Mouse (Mus musculus) forebrain, embryonic 14.5 days (tissue): ENCODE data around the gene Cpt1c. TPM values are rescaled to one million over a fixed set of nuclear protein-coding genes. Genes with fewer than 3 reads are reported as not detected.
A peak's percentile ranks its signal among the peaks of the same experiment; 100 is the strongest.

ENCODE experiments used
- ATAC-seq: fragments of 200-750 bp; cut with Nextera tagmentation; 2 replicates; pipeline ENCODE4 v1.8.0; 2017; ENCODE audit warnings: mild to moderate bottlenecking, moderate library complexity
- DNase-seq: peaks from one replicate; pipeline ENCODE4 v3.0.0-alpha.2; 2015; ENCODE audit warnings: low spot score
- H3K27ac ChIP-seq: fragments of 300-500 bp; sonication (generic); 2 replicates; pipeline ENCODE4 v1.5.1; 2014; ENCODE audit warnings: low read depth, mild to moderate bottlenecking, control low read depth, low read length, moderate library complexity
- H3K27me3 ChIP-seq: fragments of 300-500 bp; sonication (generic); replicated peaks from 2 replicates; pipeline ENCODE4 v1.6.1; 2014; ENCODE audit warnings: low read length, control low read depth, mixed read lengths; ENCODE audit not compliant: control insufficient read depth, insufficient read depth
- H3K36me3 ChIP-seq: fragments of 300-500 bp; sonication (generic); 2 replicates; pipeline ENCODE4 v1.6.1; 2014; ENCODE audit warnings: low read length, control low read depth; ENCODE audit not compliant: control insufficient read depth, insufficient read depth
- H3K4me1 ChIP-seq: fragments of 300-500 bp; sonication (generic); 2 replicates; pipeline ENCODE4 v1.6.1; 2014; ENCODE audit warnings: antibody characterized with exemption, low read length, control low read depth; ENCODE audit not compliant: control insufficient read depth, insufficient read depth
- H3K4me2 ChIP-seq: fragments of 300-500 bp; sonication (generic); 2 replicates; pipeline ENCODE4 v1.6.1; 2014; ENCODE audit warnings: mild to moderate bottlenecking, control low read depth, low read length
- H3K4me3 ChIP-seq: fragments of 300-500 bp; sonication (generic); 2 replicates; pipeline ENCODE4 v1.5.1; 2014; ENCODE audit warnings: low read depth, low read length, control low read depth
- H3K9ac ChIP-seq: fragments of 300-500 bp; sonication (generic); 2 replicates; pipeline ENCODE4 v1.6.1; 2014; ENCODE audit warnings: mild to moderate bottlenecking, low read length, control low read depth, moderate library complexity
- H3K9me3 ChIP-seq: fragments of 300-500 bp; sonication (generic); replicated peaks from 2 replicates; pipeline ENCODE4 v1.6.1; 2016; ENCODE audit warnings: low read length, control low read depth, mixed read lengths; ENCODE audit not compliant: control insufficient read depth
- WGBS: fragments of 180-500 bp; shearing (Covaris S2); extraction: QIAGEN DNeasy Blood & Tissue Kit; methylation state at CpG from one replicate; pipeline ENCODE4 v1.1.7; 2014; 5-methylcytosine and 5-hydroxymethylcytosine counted together
- polyA plus RNA-seq: library from polyadenylated mRNA; unstranded; fragments of >200 nt; fragmentation: Nextera tagmentation; extraction: Ambion mirVana; gene quantifications from 2 replicates; pipeline ENCODE4 v1.2.1, GENCODE M21; 2014

The Cpt1c gene
- polyA plus RNA-seq, 1 experiment from 2014 or later, result 37.3 TPM

GRCm38 (mm10) chr7:44953561-44953960 is 21.1 kb downstream of the Cpt1c start:
- Histone ChIP-seq H3K27ac (no peak overlapping the region), H3K4me1 (peaks cover 9% of the 10 kb centered on the region), H3K4me3 (no peak overlapping the region), H3K36me3 (0 out of 2 replicates have a peak, but pooled peaks cover 2% of the 10 kb centered on the region), H3K9me3 (no peaks in the 10 kb centered on the region), H3K9ac (no peak overlapping the region), H3K4me2 (no peak overlapping the region), H3K27me3 (peaks cover 20% of the 10 kb centered on the region)
- ATAC-seq (no peak), DNase-seq (no peak)
- WGBS, result 57% methylated on average over 14 of the region's 14 CpGs

- H3K4me3 ChIP-seq, result peak overlapping the region; percentile 38
- no peak overlapping the region for H3K27ac ChIP-seq
- ATAC-seq (peak; percentile 86), DNase-seq (peak; percentile 92)
- 7% methylated on average over 24 of the region's 24 CpGs for WGBS
- no peaks in the 10 kb centered on the region for H3K36me3 ChIP-seq
- peaks cover 9% of the 10 kb centered on the region for H3K4me1 ChIP-seq
- peak overlapping the region; percentile 61 for H3K4me2 ChIP-seq
- H3K9me3 ChIP-seq, result no peaks in the 10 kb centered on the region
- peaks cover 20% of the 10 kb centered on the region for H3K27me3 ChIP-seq
- H3K9ac ChIP-seq, result peak overlapping the region; percentile 53
Observed at GRCm38 (mm10) chr7:44952611-44953306, 21.9 kb downstream of the Cpt1c start.

- Histone ChIP-seq H3K4me1 (peaks cover 9% of the 10 kb centered on the region), H3K9me3 (no peaks in the 10 kb centered on the region), H3K9ac (peak overlapping the region; percentile 53; the same call in 1 of the 2 replicates), H3K36me3 (no peaks in the 10 kb centered on the region), H3K4me3 (peak overlapping the region; percentile 38), H3K27me3 (peaks cover 20% of the 10 kb centered on the region), H3K4me2 (peak overlapping the region; percentile 61), H3K27ac (no peak overlapping the region)
- ATAC-seq, result peak; percentile 41; the same call in 1 of the 2 replicates
- under 1% methylated on average over 10 of the region's 10 CpGs for WGBS
- DNase-seq, result peak; percentile 33
Observed at GRCm38 (mm10) chr7:44951960-44952359, 22.7 kb downstream of the Cpt1c start.

- Histone ChIP-seq H3K9me3 (no peaks in the 10 kb centered on the region), H3K4me2 (no peak overlapping the region), H3K4me1 (peaks cover 9% of the 10 kb centered on the region), H3K36me3 (no peaks in the 10 kb centered on the region), H3K27me3 (peaks cover 20% of the 10 kb centered on the region), H3K27ac (no peak overlapping the region), H3K9ac (no peak overlapping the region), H3K4me3 (no peak overlapping the region)
- no peak for DNase-seq
- ATAC-seq, result no peak
- 75% methylated on average over 6 of the region's 6 CpGs for WGBS
Observed at GRCm38 (mm10) chr7:44949922-44950321, 24.7 kb downstream of the Cpt1c start.

- Histone ChIP-seq H3K27me3 (no peaks in the 10 kb centered on the region), H3K27ac (no peak within 1 kb of the TSS), H3K4me2 (no peak within 1 kb of the TSS), H3K4me1 (no peaks in the 10 kb centered on the region), H3K9ac (no peak within 1 kb of the TSS), H3K9me3 (no peaks in the 10 kb centered on the region), H3K36me3 (no peaks in the 10 kb centered on the region), H3K4me3 (no peak within 1 kb of the TSS)
- DNase-seq (no peak), ATAC-seq (no peak)
- WGBS, result 66% methylated on average over 7 of the region's 7 CpGs
Observed at GRCm38 (mm10) chr7:44942904-44943303, 31.7 kb downstream of the Cpt1c start, which contains the start of gene Tsks. Tsks (plus strand) TSS chr7:44943204.

- ATAC-seq, result no peak
Observed at GRCm38 (mm10) chr7:44938680-44939079, 36.0 kb downstream of the Cpt1c start.

GRCm38 (mm10) chr7:44929204-44930151 is 45.2 kb downstream of the Cpt1c start, which contains the start of gene Ap2a1:
Ap2a1 (minus strand) TSS chr7:44929496.
- ATAC-seq, result peak; percentile 98
- peak within 1 kb of the TSS; percentile 88 for H3K27ac ChIP-seq
- peak within 1 kb of the TSS; percentile 97 for H3K9ac ChIP-seq
- peaks cover 14% of the 10 kb centered on the region for H3K4me1 ChIP-seq
- H3K36me3 ChIP-seq, result peaks cover 11% of the 10 kb centered on the region; the same call in 1 of the 2 replicates
- peak; percentile 100 for DNase-seq
- no peaks in the 10 kb centered on the region for H3K27me3 ChIP-seq
- H3K4me3 ChIP-seq, result peak within 1 kb of the TSS; percentile 94
- under 1% methylated on average over 84 of the region's 84 CpGs for WGBS
- H3K4me2 ChIP-seq, result peak within 1 kb of the TSS; percentile 52
- no peaks in the 10 kb centered on the region for H3K9me3 ChIP-seq

More at GRCm38 (mm10) chr7:44938680-44939079, 36.0 kb downstream of the Cpt1c start:
- H3K27me3 ChIP-seq, result no peaks in the 10 kb centered on the region
- DNase-seq, result no peak
- 87% methylated on average over 4 of the region's 4 CpGs for WGBS
- H3K4me1 ChIP-seq, result no peaks in the 10 kb centered on the region
- H3K27ac ChIP-seq, result no peak overlapping the region
- H3K9me3 ChIP-seq, result no peaks in the 10 kb centered on the region; the same call in 1 of the 2 replicates
- no peak overlapping the region for H3K4me2 ChIP-seq
- H3K9ac ChIP-seq, result no peak overlapping the region
- H3K36me3 ChIP-seq, result no peaks in the 10 kb centered on the region
- no peak overlapping the region for H3K4me3 ChIP-seq

- peak overlapping the region; percentile 52 for H3K4me2 ChIP-seq
- peak overlapping the region; percentile 97 for H3K9ac ChIP-seq
- H3K36me3 ChIP-seq, result peaks cover 18% of the 10 kb centered on the region
- H3K9me3 ChIP-seq, result no peaks in the 10 kb centered on the region
- H3K4me1 ChIP-seq, result peaks cover 14% of the 10 kb centered on the region
- no peak overlapping the region for H3K27ac ChIP-seq
- DNase-seq, result no peak
- 0% methylated on average over 1 of the region's 1 CpGs for WGBS
- no peak for ATAC-seq
- H3K4me3 ChIP-seq, result peak overlapping the region; percentile 94
- H3K27me3 ChIP-seq, result no peaks in the 10 kb centered on the region
Observed at GRCm38 (mm10) chr7:44928570-44928969, 46.1 kb downstream of the Cpt1c start.
